Mouse (Mus musculus) erythroblast, embryonic 14.5 days (primary cell): ENCODE measurements around the gene Zfp644.

Source experiments
- GATA1 ChIP-seq: IDR thresholded peaks from 2 replicates; pipeline ENCODE4 v1.6.1; 2012; ENCODE audit warnings: low read length, inconsistent platforms, mixed read lengths
- TAL1 ChIP-seq: IDR thresholded peaks from 3 replicates; pipeline ENCODE4 v1.6.1; 2012; ENCODE audit warnings: low read length, inconsistent platforms, mixed read lengths

DNA sequence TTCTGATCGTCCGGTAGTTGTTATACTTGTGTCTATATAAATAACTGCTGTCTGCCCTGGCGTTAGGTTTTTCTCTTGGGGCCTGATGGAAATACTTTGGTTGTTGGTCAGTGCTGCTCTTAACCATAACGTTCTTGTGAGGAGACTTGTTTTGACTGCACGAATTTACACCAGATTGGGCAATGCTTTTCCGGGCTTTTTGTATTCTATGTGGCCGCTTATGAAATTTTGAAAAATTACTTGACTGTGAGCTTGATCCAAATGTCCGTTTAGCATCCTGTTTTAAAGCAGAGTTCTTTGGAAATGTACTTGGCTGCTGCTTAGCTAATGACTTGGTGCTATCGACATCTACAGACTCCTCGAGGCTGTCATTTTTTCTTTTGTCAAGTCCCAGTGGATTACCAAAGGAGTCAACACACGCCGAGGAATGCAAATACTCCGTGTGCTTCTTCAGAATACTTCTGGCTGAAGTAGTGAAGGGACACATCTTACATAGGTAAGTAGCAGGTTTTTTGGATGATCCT is 60.6 kb downstream of the Zfp644 start:
- no peak for TF ChIP-seq GATA1
- TF ChIP-seq TAL1 = no peak
